Mouse (Mus musculus) megakaryocyte-erythroid progenitor cell, adult 5-6 weeks (primary cell): ENCODE measurements around the gene Fermt3. TPM values are rescaled to one million over a fixed set of nuclear protein-coding genes. Genes with fewer than 3 reads are reported as not detected.

Experiments used
- ATAC-seq: replicated peaks from 2 replicates; pipeline ENCODE4 v1.8.0; 2016; ENCODE audit warnings: mild to moderate bottlenecking, inconsistent platforms; ENCODE audit not compliant: severe bottlenecking, poor library complexity, low FRiP score, low TSS enrichment
- total RNA-seq, 2 experiments: library from RNA; stranded (forward) in 1 of 2; stranded (reverse) in 1 of 2; fragments of 200-1000, 215-1000 nt in 1 of 2; fragments of >200 nt in 1 of 2; fragmentation: Nextera tagmentation in 1 of 2; gene quantifications; 2 replicates each; pipeline ENCODE4 v1.2.3; 2014 to 2017

The Fermt3 gene
- total RNA-seq, 2 experiments from 2014 or later = 153 to 220 TPM

DNA sequence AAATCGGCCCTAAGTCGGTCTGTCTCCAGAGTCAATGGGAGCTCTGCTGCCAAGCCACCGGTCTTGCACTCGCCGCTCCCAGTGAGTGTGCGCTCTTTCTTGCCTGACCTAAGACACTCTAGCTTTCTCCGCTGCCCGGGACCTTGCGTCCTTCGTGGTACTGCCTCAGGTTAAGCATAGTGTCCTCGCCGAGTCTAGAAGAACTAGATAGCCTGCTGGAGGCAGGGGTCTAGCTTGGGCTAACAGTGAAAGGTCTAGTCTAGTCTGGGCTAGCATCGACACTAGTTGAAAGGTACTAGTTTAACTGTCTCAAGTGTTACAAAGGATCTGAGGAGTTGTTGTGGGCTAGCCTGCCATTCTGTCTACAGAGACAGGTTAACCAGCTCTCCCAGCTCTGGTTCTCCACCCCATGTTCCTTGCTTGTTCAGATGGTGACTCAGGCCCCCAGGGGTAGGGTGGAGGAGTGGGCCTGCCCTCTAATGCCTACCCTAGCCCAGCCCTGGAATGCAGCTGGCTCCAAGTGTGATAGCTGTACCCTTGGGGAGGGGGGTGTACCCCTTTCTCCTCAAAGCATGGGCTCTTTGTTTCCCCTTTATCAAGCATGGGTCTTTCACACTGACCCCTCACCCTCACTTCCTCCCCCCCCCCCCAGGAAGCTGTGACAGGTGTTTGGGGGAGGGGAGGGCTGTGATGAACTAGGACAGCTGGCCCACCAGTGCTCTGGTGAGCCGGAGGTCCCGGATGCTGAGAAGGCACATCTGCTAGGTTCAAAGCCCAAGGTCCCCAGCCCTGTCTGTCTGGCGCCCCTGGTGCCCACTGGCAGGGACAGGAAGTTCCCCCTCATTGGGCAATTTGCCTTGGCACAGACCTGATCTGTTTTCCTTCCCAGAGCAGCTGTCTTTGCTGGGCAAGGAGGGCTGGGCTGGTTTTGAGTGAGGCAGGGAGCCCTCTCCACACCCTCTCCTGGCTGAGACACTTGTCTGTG is 43.4 kb downstream of the Fermt3 start, which contains the start of gene Plcb3:
Gene Plcb3, minus strand, starts transcription at position 934 of the 985 bp plus-strand sequence.
- peak; percentile 10 for ATAC-seq

DNA sequence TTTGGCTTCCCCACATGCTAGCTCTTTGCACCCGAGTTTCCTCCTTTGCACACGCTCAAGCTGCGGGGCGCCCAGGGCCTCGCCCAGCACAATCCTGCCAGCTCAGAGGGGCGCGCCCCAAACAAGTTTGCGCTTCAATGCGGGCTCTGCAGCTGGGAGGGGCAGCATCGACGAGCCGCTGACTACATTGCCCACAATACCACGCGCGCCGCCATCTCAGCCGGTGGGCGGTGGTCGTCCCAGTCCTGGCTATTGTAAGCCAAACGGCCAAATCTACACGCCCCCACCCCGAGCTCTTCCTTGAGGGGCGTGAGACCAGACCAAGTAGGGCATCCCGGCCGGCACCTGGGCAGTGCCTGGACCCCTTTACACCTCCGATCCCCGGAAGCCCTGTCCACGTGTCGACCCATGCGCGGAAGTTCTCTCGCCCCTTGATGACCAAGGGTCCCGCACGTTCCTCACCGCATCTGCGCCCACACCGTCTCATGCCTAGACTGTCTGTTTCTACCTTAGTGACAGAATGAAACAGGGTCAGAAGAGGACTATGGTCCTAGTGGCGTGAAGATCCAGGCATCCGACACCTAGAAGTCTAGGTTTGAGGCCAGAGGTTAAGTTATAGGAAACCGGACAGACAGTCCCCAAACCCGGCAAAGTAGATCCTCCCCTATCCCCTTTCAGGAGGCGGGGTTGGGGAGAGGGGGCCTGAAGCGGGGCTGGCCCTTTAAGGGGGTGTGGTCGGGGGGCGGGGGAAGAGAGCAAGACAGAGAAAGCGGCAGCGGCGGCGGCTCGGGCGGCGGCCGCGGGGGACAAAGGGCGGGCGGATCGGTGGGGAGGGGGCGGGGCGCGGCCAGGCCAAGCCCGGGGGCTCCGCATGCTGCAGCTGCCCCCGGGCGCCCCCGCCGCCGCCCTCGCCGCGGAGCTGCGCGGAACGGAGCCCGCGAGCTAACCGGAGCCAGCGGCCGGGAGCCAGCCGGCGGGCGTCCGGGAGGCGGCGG is 44.8 kb downstream of the Fermt3 start, which contains the start of gene Ppp1r14b:
Gene Ppp1r14b, plus strand, starts transcription at position 758 of the 995 bp plus-strand sequence.
- peak; percentile 70 for ATAC-seq

GRCm38 (mm10) chr19:6973581-6974190 is 45.6 kb downstream of the Fermt3 start:
- ATAC-seq = no peak

DNA sequence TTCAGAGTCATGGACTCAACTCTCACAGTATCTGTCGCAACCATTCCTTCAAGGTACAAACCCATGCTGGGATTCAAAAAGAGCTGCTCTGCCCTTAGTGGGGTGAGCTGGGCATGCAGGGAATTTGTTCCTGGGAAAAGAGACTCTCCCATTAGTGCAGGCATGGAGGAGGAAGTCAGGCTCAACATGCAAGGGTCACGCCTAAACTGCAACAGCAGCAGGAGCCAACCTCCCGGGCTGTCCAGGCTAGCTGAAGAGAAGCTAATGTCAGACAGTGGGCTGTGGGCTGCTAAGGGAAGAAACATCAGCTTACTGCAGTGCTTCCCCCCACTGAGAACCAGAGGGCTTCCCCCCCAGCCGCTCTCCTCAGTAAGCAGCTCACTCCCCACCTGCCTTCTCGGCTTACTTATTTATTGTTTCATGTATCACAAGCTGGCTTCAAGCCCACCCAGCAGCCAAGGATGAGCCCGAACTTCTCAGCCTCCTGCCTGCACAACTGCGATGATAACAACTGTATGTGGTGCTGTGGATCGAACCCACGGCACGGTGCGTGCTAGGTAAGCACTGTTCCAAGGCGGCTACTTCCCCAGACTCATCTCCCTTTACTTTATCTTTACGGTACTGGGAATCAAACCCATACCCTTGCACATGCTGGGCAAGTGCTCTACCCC is 46.9 kb downstream of the Fermt3 start:
- no peak for ATAC-seq

DNA sequence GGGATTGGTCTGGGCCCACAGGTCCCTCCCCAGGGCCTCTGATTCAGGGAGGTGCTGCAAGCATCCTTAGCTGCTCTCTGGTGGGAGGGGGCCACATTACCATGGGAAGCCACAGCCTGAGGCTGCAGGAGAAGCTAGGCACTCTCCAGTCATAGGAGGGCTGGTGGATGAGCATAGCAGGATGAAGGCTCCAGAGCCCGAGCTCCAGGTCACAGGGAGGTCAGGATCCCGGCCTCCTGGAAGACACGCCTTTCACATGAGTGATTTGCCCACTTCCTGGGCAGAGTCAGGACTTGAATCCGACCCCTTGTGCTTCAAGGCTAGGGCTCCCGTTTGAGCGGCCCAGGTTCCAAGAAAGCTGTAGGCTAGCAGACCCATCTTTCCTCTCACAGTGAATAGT is 47.6 kb downstream of the Fermt3 start:
- no peak for ATAC-seq

GRCm38 (mm10) chr19:6970460-6971085 is 48.7 kb downstream of the Fermt3 start:
- ATAC-seq = no peak

- ATAC-seq = 0 out of 2 replicates have a peak, but pooled peaks have one; percentile 19
These were observed 49.4 kb downstream of the Fermt3 start for GRCm38 (mm10) chr19:6969665-6970381.

- no peak for ATAC-seq
These were observed 50.0 kb downstream of the Fermt3 start for GRCm38 (mm10) chr19:6969291-6969664.

- no peak for ATAC-seq
These were observed 50.6 kb downstream of the Fermt3 start for GRCm38 (mm10) chr19:6968491-6969271.

GRCm38 (mm10) chr19:6956461-6956860 is 62.8 kb downstream of the Fermt3 start:
- no peak for ATAC-seq

- no peak for ATAC-seq
These were observed 63.8 kb downstream of the Fermt3 start for GRCm38 (mm10) chr19:6955424-6955823.

- no peak for ATAC-seq
These were observed 65.2 kb downstream of the Fermt3 start for GRCm38 (mm10) chr19:6954046-6954445.

- no peak for ATAC-seq
These were observed 66.6 kb downstream of the Fermt3 start for GRCm38 (mm10) chr19:6952712-6953037.

DNA sequence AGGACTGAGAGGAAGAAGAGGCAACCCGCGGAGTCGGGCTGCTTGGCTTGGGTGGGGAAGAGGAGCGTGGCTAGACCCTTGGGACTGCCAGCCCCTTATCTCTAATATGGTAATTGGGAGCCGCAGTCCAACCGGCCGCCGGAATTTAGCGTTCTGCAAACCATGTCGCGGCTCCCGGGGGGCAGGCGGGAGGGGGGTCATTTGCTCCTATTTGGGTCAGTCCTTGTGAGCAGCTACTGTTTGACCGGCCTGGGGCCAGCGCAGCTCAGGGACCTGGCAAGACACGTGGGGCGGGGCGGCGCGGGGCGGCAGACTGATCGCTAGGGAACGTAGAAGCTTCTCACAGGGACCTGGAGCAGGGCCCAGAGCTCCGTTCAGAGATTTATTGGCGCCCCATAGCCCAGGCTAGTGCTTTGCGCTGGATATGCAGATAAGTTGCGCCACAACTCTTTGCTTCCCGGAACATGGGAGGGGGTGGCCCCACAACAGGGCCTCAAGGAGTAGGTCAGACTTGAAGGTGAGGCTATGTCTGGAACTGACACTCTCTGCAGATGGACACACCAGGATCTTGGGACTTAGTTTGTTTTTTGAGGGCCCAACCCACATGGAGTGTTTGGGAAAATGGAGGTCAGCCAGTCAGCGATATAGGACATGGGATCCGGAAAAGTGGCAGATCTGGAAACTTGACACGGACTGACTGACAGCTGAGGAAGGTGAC is 67.1 kb downstream of the Fermt3 start:
- peak; percentile 45 for ATAC-seq

DNA sequence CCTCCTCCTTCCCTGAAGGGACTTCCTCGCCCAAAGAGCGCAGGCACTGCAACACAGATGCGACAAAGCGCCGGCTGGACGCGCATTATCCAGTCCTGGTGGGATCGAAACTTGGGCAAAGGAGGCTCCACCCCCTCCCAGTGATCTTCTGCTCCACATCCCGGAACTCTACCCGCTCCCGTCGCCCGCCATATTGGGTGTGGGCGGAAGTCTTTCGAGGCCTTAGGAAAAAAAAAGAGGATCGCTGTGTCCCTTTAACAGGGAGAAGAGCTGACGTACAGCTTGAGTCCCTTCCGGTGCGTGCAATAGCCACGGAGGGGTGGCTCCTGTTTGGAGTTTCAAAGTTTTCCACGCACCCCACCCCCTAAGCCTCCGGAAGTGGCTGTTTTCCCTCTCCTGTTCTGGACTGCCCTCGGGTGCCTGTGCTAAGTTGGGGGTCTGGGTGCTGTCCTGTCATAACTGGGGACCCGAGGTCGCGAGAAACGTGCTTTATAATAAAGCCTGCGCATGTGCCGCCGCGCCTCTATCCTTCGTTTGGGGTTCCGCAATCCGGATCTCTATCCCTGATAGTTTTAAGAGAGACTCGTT is 67.8 kb downstream of the Fermt3 start:
- ATAC-seq = peak; percentile 71

DNA sequence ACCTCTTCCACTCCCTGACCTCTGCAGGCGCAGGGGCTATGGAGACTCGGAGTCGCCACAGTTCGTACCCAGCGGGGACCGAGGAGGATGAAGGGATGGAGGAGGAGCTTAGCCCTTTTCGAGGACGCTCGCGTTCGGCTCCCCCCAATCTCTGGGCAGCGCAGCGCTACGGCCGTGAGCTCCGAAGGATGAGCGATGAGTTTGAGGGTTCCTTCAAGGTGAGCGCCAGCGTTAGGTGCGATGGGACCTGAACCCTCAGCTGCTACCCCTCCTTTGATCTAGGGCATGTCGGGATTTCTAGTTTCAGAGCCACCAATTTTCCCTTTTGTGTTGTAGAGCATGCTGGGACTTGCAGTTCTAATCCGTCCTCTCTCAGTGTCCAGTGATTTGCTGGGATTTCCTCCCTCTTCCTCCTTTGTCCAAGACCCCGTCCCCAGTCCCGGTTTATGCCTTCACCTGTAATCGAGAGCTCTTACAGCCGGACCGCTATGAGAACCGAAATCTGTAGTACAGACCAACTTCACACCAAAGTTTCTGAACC is 68.6 kb downstream of the Fermt3 start:
- peak; percentile 18; the same call in 1 of the 2 replicates for ATAC-seq
